Mouse (Mus musculus): Measurements from ENCODE around the gene Banf1.

DNA sequence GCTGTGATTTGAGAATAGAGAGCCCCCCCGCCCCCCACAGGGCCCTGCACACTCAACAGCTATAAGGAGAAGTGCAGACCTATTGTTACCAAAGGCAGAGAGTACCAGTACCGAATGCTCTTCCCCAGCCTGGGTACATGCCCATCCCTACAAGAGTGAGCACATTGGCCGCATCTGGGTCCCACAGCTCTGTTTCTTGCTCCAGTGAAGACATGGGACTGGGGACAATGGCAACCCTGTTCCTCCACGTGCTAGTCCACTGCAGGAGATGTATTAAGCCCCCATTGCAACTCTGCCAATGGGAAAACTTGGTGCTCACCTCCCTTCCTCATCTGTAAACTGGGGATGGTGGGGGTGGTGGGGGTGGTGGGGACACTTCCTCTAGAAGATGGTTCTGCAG, 46.9 kb upstream of the Banf1 start:
- TF ChIP-seq CTCF (IDR thresholded peaks at IDR 0.05; ENCODE audit: low read depth) (no peak), EP300 (IDR thresholded peaks at IDR 0.05; ENCODE audit: low read depth) (no peak)
